Mouse (Mus musculus) spleen, postnatal 4 days (tissue): ENCODE data around the gene Klhdc9.
"Not testable (repeated sequence)": the region's sequence is repeated elsewhere in the genome, so short reads cannot be mapped to it uniquely, and the experiment has no call there.

Experiments used
- DNase-seq, 2 experiments: peaks; one replicate each; pipeline ENCODE4 v3.0.0; 2022; ENCODE audit warnings: low spot score in 2 of 2

Gene Klhdc9

DNA sequence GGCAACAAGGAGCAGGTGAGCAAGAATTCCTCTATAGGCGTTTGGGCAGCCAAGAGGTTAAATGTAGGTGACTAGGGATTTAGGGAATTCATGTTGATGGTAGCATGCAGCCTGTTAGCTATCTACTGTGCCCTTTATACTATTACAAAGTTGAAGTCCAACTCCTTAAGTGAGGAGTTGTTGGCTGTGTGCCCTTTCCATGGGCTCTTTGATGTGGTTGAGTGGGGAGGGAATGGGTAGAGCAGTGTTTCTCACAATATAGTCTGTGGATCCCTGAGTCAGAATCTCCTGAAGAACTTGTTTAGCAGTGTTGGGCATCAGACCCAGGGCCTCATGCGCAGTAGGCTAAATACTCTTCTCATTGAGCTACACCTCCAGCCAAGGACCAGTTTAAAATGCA is 3.8 kb downstream of the Klhdc9 start:
- no peak for DNase-seq

DNA sequence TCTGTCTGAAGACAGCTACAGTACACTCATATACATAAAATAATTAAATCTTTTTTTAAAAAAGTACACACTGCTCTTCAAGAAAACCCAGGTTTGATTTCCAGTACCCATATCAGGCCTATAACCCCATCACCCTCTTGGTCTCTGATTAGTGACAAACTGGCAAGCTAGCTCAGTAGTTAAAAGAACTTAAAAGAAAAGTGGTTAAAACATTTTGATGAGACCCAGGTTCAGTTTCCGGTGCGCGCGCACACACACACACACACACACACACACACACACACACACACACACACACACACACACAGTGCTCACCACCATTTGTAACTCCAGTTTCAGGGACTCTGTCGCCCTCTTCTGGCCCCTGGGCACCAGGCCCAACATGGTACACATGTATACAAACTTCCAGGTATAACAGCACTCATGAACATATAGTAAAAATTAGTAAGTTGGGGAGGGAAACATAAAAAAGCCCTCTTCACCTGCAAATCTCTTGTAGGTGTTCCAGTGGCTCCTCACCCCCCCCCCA is 4.7 kb downstream of the Klhdc9 start:
- peak in 1 of 2 experiments; percentile 37 for DNase-seq

DNA sequence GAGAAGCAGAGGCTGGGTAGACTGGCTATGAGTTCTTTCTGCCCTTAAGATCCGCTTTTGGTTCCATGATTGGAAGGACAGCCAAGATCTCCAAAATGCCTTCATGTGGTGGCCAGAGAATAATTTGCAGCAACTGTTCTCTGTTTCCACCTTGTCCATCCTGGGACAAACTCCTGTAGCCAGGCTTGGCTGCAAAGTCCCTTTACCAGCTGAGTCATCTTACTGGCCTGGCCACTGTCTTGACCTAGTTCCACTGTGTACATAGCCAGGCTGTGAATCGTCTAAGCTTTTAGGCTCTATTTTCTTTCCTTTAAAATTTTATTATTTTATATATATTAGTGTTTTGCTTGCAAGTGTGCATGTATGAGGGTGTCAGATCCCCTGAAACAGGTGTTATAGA is 11.4 kb downstream of the Klhdc9 start:
- no peak for DNase-seq

DNA sequence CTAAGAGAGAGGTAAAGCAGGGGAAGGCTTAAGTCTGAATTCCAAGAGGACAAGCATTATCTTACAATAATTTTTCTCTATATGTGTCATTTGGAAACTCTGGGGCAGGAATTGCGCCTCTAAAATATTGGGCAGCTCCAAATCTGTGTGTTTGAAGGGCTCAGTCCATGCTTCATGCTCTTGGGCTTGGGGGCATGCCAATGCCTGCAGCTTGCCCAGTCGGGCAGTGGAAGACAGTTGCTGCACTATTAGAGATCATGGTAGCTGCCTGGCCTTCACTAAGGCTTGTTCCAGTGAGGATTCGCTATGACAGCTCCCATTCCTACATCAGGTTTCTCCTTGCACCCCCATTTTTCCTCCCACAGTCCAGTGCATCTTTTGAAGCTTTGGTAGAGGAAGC is 11.9 kb downstream of the Klhdc9 start:
- DNase-seq, result no peak

DNA sequence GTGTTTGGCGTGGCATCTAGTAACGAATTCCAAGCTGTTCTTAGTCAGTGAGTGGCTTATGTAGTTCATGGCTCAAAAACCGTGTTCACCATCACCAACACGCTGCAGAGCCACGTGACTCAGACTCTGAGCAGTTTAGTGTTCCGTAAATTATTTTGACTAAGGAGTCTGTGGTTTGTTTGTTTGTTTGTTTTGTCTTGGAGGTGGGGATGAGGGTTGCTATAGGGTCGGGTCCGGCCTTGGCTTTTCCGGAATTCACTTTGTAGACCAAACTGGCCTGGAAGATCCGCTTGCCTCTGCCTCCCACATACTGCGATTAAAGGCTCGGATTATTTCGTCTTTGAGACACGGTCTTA is 14.5 kb downstream of the Klhdc9 start:
- no peak for DNase-seq

DNA sequence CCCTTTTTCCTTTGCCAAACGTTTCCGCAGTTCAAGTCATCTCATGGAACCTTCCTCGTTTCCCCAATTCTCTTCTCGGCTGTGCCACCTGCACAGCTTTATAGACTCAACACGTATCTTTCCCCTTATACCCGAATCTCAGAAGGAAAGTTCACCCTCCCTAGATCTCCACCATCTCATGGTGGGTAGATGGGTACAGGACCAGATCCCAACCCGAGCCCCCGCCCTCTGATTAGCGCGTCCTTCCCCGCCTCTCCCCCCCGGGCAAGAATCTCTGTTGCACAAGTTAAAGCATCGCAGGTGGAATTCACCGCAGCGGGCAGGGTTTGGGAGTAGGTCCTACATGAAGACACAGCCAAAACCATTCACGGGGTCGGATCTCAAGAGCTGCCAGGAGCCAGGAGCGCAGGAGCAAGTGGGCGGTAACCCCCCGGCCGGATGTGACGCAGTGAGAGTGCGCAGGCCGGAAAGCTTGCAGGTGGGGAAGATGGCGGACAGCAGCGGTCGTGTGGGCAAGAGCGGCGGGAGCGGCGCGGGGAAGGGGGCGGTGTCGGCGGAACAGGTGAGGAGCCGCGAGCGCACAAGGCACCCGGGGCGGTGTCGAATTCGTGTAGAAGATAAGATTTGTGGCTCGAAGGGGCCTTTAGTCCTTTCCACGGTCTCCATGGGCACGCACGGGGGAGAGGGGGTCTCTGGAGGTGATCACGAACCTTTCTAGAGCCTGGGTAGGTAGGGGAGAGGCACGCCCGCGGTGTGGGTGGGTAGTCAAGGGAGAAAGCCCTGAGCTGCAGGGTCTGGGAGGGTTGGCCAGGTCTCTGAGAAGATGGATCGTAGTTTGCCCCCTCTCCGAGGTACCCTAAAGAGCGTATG is 15.1 kb downstream of the Klhdc9 start, which contains the start of the genes Nit1 and Pfdn2:
Gene Nit1, minus strand, starts transcription at position 422 of the 870 bp plus-strand sequence.
Gene Pfdn2, plus strand, starts transcription at position 446 of the 870 bp plus-strand sequence.
- peak; percentile 88 to 94 for DNase-seq

DNA sequence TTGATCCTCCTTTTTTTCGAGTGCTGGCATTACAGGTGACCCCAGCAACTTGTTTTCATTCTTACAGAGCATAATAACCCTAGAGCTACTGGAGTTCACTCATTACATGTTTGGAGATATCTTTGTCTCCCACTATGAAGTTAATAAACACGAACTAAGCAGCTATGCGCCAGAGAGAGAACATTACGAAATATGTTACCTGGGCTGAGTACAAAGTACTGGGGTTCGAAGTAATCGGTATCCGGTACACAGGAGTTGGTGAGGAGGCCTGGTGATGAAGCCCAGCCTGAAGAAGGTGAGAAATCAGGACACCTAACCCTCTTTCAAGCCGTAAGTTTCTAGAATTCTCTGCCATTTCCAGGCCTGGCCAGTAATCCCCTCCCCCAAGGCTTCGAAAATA is 15.9 kb downstream of the Klhdc9 start:
- DNase-seq, result no peak

DNA sequence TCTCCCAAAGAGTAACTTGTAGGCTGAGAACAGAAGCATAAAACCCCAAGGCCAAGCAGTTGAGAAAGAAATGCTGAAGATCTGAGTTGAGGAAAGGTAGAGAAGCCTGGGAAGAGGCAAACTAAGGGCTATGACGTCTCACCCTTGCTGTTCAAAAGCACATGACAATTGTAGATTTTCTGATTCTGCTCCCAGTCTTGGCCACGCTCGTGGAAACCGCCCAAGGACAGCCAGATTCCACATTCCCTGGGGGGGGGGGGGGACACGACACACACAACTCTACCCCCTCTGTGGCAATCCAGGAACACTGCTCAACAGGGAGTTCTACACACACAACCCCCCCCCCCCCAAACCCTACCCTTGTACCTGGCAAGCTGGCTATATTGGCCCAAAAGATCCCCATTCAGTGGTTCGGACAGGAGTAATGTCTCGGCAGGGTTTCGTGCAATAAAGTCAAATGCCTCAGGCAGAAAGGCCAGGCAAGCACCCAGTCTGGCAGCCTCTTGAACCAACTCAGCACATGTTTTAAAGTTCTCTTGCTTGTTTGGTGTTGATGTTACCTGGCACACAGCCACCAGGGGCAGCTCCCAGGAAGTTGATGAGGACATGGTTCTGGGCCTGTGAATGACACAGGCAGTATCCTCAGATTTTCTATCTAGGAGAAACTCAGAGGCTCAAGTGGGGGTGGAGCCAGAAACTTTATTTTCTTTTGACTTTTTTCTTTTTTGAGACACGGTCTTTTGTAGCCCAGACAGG is 16.5 kb downstream of the Klhdc9 start:
- DNase-seq, result no peak

DNA sequence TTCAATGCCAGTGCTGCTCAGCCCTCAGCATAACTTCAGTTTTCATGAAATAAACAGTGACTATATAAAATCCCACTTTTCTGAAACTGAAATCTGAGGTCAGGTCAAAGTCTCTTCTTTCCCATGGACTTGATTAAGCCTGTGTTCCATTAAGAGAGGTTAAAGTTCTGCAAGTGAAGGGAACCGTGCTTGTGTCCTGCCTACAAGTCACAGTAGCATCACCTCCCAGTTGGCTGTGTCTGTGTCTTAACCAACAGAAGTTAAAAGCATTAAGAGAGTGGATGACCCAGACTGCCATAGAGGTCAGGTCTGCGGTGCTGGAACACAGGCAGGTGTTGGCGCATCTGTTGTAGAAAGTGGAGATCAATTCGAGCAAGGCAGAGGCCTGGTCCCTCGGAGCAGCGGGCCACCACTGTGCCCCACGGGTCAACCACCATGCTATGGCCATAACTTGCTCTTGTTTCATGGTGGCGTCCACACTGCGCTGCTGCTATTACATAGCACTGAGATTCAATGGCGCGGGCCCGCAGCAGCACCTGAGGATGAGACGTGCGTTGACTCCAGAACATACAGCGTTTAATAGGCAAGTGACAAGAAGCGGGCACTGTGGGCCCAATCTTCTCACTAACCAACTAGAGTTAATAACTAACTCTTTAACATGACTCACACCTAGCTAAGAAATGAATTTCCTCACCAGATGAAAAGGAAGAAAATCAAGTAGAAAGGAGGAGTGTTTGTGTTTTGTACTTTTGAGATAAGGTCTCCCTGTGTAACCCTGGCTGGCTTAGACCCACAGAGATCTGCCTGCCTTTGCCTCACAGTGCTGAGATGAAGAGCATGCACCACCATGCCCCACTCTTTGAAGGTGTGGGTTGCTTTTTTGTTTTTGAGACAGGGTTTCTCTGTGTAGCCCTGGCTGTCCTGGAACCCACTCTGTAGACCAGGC is 18.1 kb downstream of the Klhdc9 start:
- no peak for DNase-seq

DNA sequence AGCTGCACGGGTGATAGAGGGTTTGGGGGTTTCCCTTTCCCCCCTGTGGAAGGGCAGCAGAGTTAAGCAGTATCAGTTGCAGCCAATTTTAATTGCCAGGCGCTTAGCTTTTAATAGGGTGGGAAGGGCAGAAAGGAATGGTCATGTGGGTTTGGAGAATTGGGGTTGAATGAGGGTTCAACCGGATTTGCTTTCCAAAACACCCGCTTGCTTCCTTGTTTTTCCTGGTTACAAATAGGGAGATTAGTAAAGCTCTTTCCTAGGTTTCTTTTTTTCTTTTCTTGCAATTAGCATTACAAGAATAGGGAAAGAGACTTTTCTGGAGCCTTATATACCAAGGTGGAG is 30.4 kb downstream of the Klhdc9 start:
- no peak for DNase-seq

DNA sequence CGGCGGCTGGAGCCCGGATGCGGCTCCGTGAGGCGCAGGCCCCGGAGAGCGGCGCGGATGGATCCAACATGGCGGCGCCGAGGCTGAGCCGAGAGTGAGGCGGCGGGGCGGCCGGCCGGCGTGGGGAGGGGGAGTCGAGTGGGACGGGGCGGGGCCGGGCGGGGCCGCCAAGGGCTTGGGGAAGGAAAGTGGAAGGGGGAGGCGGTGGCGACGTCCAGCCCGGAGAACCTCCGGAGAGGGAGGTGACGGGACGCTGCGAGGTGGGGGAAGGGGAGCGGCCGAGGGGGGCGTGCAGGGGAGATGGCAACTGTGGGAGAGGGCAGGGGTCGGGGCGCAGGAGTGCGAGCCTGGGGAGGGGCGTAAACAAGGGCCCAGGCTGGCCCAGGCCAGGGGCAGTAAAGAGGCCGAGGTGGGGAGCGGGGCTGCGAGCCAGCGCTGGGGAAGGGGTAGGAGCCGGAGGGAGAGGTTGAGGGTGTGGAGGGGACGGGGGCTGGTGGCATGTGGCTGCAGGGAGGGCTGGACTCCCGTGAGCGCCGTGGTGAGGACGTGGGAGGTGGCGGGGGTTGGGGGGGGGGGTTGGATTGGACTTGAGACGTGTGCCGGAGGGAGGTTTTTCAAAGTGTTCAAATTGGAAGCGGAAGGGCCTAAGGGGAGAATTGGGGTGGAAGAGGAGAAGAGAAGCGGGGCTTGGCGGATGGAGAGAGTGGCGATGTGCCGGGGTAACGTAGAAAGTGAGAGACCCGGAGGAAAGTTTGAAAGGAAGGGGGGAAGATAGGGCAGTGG is 31.0 kb downstream of the Klhdc9 start:
- peak in 1 of 2 experiments; percentile 88 for DNase-seq

DNA sequence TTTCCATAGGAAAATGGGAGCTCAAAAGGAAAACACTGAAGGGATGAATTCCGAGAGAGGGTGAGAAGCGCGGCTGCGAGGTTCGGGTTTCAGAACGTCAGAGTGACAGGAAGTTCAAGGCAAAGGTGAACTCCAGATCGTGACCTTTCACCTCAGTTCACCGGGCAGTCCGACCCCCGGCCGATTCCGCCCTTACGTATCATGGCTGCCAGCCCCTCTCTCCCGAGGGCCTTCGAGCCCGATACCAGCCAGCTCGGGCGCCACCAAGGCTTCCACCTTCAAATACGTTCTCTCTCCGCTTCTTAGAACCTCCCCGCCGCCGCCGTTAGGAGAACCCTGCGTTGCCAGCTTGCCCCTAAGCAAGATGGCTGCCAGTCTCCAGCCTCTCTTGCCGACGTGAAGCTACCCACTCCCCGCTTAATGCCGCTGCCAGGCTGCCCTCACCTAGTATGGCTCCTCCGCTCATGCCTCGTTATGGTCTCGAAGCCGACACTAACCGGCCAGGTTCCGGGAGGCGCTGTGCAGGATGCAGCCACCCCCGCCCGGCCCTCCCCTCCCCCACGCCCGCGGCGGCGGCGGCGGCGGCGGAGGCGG is 31.7 kb downstream of the Klhdc9 start, which contains the start of gene Dedd:
Gene Dedd, plus strand, starts transcription at position 307 of the 594 bp plus-strand sequence.
- DNase-seq, result peak; percentile 86 to 91

DNA sequence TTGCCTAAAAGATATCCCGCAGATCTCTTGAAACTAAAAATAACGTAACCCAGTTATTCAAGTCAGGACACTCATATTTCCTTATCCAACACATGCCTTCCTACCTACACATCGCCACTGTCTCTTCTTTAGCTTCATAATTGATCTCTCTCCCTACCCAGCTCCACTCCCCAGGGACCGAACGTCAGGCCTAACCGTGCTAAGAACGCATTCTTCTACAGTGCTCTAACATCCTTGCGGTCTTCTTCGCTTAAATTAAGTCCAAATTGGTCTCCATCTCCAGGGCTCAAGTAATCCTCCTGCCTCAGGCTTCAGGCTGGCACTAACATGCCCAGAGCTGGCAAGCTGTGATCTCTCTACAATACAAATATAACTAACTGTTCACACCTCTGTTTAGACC is 32.4 kb downstream of the Klhdc9 start:
- DNase-seq, result peak in 1 of 2 experiments; percentile 65

DNA sequence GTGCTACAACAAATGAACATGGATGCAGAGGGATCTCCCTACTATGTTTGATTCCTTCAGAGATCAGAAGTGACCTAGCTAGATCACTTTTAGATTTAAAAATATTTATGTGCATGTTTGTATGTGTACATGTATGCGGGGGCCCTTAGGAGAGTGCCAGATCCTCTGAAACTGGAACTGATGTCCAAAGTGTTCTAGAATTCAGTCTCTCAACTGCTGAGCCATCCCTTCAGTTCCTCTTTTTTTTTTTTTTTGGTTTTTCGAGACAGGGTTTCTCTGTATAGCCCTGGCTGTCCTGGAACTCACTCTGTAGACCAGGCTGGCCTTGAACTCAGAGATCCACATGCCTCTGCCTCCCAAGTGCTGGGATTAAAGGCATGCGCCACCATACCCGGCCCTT is 34.0 kb downstream of the Klhdc9 start:
- DNase-seq, result not testable (repeated sequence)

DNA sequence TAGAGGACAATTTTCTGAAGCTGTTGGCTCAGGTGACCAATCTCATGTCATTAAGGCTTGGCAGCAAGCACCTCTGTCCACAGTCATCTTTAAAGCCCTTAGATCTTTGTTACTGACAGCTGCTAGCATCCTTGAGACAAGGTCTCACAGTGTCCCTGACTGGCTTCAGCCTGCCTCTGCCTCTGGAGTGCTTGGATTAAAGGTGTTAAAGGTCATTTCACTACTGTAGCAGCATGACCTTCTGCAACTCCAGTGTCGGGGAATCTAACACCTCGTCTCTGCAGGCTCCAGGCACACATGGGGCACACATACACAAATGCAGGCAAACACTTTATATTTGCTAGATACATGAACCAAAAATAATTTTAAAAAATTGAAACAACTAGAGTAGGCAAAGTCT is 35.0 kb downstream of the Klhdc9 start:
- DNase-seq, result no peak

DNA sequence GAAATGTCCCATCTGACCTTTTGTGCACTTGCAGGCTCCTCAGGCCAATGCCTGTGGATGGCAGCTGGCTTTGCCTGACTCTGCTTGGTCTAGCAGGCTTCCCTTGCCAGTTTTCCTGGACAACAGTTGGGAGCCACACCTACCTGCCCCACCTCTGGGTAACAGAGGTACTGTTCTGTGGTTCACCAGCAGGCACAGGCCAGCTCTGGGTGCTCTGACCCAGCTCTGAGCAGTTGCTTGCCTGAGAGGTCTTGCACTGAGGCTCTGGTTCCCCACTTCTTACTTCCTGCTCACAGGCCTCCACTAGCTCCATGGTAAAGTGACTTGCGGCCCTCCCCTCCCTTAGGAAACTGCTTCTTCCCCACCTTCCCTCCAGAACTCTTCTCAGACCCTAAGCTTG is 38.6 kb downstream of the Klhdc9 start:
- no peak for DNase-seq

DNA sequence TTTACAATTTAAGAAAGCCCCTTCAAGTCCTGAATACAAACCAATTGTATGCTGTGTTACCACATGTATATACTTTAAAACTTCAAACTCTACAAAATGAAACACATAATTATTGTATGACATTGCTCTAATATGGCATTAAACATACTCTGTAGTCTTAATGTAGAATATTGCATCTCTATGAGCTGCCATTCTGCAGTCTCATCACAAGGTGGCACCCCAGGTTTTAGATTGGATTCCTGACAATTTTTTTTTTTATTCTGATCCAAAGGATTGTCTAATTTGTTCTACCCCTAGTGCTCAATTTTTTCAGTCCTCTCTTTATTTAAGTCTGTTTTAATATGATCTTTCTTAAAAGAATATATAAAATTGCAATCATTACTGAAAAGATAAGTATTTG is 39.2 kb downstream of the Klhdc9 start:
- DNase-seq, result no peak

DNA sequence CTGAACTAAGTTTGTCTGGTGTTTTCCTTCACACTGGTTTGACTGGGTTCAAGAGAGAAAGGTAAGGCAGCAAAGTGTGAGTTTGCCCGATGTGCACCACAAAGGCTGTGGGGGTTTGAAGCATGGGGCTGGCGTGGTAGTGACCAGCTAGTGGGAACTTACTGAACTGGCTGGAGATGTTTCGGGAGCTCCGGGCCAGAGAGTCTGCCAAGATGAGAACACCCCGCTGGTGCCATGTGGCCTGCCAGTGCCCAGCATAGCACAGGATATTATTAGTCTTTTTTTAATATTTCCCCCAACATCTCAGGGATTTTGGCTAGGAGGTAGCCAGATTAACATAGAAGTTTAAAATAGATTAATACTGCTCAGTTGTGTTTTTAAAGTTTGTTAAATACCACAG is 40.4 kb downstream of the Klhdc9 start:
- DNase-seq, result no peak

DNA sequence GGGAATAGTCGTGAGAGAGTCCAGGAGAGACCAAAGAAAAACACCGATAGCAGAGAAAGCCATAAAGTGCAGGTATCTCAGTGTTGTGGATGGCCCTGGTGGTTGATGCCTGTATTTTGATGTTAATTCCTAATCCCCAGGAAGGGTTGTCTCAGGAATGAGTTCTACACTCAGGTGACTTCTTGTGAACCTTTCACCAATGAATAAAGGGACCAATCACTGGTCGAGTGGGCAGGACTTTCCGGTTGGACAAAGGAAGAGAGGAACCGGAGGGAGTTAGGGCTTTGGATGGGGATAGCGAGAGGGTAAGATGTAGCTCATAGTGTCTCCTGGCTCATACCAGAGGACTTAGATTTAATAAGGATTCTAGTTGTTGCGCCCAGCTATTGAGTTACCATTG is 40.9 kb downstream of the Klhdc9 start:
- no peak for DNase-seq

DNA sequence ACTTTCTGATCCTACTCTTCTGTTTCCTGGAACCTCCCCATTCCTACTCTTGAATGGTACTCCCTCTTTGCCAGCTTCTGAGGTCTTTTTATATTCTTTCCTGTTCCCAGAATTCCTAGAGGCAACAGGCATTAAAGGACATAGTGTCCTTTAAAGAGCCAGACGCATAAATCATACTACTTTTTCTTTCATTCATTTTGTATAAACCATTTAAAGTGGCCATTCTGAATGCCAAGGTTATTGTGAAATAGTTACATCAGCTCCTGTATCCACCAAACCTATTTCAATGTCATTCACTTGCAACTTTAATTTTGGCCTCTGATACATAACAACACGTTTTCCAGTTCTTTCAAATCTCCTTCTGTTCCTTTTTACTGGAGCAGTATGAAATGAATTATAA is 51.3 kb downstream of the Klhdc9 start:
- DNase-seq, result no peak
